Mouse (Mus musculus) spleen, adult 12 weeks (tissue): ENCODE results near the gene Olfr1045.
"Not testable (repeated sequence)": the region's sequence is repeated elsewhere in the genome, so short reads cannot be mapped to it uniquely, and the experiment has no call there.

Experiments
- DNase-seq: peaks from one replicate; pipeline ENCODE4 v3.0.0; 2022; ENCODE audit warnings: low spot score

Gene Olfr1045

GRCm38 (mm10) chr2:86202909-86203308 is at the start of gene Olfr1045:
Gene Olfr1045 (minus strand): TSS chr2:86203009.
- DNase-seq = no peak

DNA sequence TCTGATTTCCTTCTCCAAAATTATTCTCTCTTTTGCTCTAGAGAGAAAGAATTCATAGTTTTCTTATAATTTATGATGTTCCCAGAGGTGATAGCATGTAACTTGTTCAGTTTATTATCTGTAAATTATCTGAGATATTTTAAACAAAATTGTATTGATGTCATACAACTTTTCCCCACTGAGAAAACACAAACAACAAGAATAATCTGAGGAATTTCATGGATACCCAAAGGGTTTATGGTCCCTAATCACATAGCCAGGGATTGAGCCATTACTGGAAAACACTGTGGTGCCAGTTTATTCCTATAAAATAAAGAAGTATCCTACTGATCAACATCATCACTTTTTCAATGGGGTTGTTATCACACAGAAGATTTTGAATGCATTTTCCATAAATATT is 37.4 kb upstream of the Olfr1045 start, which contains the start of gene Olfr1048:
TSS of gene Olfr1048 (minus strand) at position 101 of the 400 bp plus-strand sequence.
- DNase-seq = no peak

DNA sequence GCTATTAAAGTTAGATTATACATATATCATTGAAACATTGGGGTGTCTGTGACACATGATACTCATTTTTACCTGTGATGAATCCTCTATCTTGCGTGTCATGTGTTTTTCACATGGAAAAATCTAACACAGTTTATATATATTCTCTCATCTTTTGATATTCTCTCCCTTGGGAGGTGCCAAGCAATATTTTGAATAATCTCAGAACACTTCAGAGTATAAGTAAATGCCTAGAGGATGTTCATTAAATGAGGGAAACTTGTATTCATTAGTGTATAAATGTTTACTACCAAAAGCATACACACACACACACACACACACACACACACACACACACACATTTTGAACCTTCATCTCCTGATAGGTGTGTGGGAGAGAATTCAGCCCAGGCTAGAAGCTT is 28.5 kb upstream of the Olfr1045 start, which contains the start of gene Olfr1047:
TSS of gene Olfr1047 (minus strand) at position 101 of the 400 bp plus-strand sequence.
- no peak for DNase-seq

DNA sequence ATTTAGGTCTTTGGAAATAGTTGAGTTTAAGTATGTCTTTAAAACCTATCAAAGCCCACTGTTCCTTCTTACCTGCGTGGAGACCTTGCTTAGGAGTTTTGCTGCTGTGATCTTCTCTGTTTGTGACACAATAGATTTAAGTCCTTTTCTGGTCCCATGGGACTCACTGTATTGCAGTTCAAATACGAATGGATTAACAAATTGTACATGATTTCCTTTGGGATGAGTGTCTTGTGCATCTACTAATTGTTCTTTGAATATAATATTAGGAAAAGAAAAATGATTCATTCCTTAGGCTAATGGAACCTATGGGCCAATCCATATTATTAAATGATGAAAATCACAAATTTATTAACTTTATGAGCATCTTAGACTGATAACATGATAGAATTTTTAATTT is 16.4 kb upstream of the Olfr1045 start, which contains the start of gene Olfr1046:
TSS of gene Olfr1046 (minus strand) at position 101 of the 400 bp plus-strand sequence.
- no peak for DNase-seq

- DNase-seq = no peak
These were observed 6.9 kb downstream of the Olfr1045 start for GRCm38 (mm10) chr2:86195863-86196262.

- no peak for DNase-seq
These were observed 17.2 kb downstream of the Olfr1045 start, which contains the start of gene Olfr52 for GRCm38 (mm10) chr2:86185583-86185982. Gene Olfr52 (minus strand): TSS chr2:86185683.

- no peak for DNase-seq
These were observed 22.9 kb downstream of the Olfr1045 start for GRCm38 (mm10) chr2:86179950-86180349.

- DNase-seq = no peak
These were observed 25.1 kb downstream of the Olfr1045 start, which contains the start of gene Olfr1044 for GRCm38 (mm10) chr2:86177720-86178119. Gene Olfr1044 (minus strand): TSS chr2:86177820.

DNA sequence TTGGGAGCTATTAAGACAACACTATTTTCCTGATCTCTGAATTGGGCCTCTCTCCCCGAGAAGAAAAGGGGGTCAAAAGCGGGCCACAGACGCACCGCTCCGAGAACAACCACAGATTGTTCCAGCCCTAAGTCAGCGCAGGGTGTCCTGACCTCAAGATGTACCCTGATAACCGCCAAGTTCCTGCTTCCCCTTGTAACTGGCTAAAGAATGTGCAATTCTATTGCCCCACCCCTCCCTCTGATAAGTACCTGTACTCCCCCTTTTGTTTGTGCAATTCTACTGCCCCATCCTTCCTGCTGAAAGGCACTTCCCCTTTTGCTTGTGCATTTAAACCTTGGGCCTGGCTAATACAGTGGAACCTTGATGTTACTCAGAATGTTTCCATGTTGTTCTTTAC is 27.4 kb downstream of the Olfr1045 start:
- DNase-seq = not testable (repeated sequence)

- no peak for DNase-seq
These were observed 35.4 kb downstream of the Olfr1045 start, which contains the start of gene Olfr1043 for GRCm38 (mm10) chr2:86167422-86167821. Gene Olfr1043 (minus strand): TSS chr2:86167522.

DNA sequence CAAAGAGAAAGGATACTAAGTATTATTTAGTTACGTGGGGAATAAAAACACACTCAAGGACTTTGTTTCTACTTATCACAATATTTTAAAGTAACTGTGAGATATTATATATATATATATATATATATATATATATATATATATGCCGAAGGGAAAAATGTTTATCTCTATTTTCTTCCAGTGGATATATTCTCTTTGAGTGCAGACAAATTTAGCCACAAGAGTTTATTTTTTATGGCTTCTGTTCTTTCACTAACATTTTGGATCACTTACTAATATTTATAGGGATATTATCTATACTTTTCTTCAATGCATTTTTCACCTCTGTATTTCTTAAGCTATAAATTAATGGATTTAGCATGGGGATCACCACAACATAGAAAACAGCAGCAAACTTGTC is 41.1 kb downstream of the Olfr1045 start, which contains the start of gene Olfr1042:
TSS of gene Olfr1042 (minus strand) at position 101 of the 400 bp plus-strand sequence.
- DNase-seq = no peak

DNA sequence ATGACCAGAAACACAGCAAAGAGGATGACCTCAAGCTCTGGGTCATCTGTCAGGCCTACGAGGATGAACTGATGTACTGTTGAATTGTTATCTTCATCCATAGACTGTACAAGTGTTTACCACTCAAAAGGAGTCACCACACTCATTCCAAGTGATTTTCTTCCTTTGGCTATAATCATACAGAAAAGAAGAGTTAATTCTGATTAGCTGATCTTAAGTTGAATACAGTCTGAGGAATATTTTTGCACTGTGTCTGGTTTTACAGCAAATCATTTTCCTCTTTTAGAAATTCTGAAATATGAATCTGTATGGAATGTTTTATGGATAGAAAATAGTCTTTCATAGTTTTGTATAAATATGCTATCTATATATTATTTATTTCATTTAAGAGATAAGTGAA is 56.2 kb downstream of the Olfr1045 start, which contains the start of gene Olfr1040:
TSS of gene Olfr1040 (minus strand) at position 101 of the 400 bp plus-strand sequence.
- DNase-seq = no peak
